Mouse (Mus musculus) mouse trophoblast stem cell (cell line): ENCODE measurements around the gene Saxo1.

Source experiments
- in situ Hi-C, 2 experiments: fragments of 300-500 bp; cut with MseI, MboI; formaldehyde crosslinking; loops; 2 replicates in 1 of 2; 3 replicates in 1 of 2; pipeline ENCODE4 v1.15.1; 2025

Gene Saxo1

DNA sequence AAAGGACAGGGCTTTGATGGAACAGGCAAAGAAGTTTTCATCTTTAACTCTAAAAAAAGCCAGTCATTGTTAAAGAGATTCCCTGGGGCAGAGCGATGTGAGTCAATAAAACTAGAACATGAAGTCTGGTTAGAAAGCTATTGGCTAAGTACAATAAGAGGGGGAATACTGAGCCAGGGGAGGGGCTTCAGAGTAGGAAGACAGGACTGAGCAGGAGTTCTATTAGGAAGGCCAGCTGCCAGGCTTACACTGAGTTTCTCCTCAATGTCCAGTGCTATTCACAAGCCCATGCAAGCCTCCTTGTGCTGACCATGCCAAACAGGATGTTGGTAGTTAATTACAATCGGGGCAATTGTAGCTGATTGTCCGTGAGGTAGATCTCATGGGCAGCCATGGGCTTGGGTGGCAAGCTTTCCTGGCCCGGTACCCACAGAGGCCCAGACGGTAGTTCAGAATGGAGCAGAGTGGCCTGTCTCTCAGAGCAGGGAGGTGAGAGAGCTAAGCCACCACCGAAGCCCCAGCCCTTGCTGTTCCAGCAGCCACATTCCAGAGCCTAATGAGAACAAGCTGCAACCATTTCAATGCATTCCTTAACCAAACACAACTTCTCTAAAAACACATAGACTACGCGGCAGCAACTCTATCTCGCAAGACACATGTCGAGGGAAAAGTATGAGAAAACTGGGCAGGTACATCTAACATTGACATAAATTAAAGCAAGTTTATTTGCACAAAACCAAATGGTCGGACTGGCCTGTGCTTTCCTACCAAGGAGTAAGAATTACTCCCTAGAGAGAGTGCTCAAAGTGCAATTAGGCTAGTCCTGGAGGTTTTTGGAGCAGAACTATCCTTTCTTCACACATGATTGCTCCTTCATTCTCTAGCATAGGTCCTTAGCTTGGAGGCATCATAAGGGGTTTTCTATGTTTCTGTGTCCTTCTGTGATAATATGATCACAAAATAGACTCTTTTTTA lies 30.7 kb downstream of the Saxo1 start:
- in situ Hi-C loops = loop anchor here (25.0 kb wide), 1 partner anchor 690 kb away; no protein-coding TSS in a partner anchor

- in situ Hi-C loops = no loop called here
Observed at GRCm38 (mm10) chr4:86524483-86524882, 33.6 kb downstream of the Saxo1 start.

GRCm38 (mm10) chr4:86523771-86524170 lies 34.4 kb downstream of the Saxo1 start:
- in situ Hi-C loops = no loop called here

- in situ Hi-C loops = no loop called here
Observed at GRCm38 (mm10) chr4:86520695-86521094, 37.4 kb downstream of the Saxo1 start.

GRCm38 (mm10) chr4:86519953-86520352 lies 38.2 kb downstream of the Saxo1 start:
- in situ Hi-C loops = no loop called here

DNA sequence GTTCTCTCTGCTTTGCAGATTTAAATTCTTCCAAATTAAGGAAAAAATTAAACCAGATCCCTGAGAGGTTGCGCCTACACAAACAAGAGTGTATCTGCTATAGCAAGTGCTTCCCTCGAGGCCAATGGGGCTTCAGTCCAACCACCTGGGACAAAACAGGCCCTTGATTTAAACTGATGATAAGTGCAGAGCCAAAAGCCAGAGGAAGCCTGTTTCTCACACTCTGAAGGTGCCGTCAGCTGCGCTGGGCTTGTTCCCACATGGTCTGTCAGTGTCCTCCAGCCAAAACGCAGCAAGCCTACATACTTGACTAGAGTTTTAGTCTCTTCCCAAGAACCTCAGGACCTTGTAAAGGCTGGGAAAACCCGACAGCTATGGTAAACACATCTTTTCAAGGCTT lies 53.5 kb downstream of the Saxo1 start:
- in situ Hi-C loops = no loop called here

GRCm38 (mm10) chr4:86499561-86499960 lies 58.6 kb downstream of the Saxo1 start:
- in situ Hi-C loops = no loop called here

DNA sequence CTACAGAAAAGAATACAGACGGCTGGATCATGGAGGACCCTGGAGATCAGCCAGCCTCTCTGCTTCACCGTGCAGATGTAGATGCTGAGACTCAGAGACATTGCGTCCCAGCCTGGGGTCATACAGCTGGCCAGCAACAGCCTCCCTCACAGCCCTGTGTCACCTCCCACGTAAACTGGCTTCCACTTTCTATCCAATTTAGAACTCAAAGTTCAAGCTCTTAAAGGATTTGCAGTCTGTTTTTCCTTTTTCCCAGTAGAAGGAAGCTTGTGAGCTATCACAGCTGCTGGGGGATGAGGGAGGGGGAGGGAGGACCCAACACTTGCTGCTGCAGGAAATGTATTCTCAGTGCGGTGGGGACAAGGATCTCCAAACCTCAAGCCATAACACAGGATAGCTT lies 59.4 kb downstream of the Saxo1 start:
- in situ Hi-C loops = no loop called here

DNA sequence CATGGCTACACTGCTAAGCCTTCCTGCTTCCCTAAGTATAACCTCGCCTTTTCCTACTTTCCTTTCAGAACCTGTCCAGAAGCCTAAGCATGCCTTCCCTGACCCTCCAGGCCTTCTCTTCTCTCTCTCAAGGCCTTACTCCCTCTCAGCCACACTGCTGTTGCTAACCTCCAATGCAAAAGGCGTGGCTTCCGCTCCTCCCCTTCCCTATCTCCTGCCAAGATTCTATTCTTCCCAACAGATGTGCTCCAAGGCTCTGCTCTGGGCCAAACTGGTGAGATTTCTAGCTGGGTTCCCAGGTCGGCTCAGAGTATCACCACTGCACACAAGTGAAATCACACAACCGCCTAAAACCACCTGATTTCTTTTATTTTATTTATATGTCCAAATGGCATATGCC lies 69.0 kb downstream of the Saxo1 start:
- in situ Hi-C loops = no loop called here

DNA sequence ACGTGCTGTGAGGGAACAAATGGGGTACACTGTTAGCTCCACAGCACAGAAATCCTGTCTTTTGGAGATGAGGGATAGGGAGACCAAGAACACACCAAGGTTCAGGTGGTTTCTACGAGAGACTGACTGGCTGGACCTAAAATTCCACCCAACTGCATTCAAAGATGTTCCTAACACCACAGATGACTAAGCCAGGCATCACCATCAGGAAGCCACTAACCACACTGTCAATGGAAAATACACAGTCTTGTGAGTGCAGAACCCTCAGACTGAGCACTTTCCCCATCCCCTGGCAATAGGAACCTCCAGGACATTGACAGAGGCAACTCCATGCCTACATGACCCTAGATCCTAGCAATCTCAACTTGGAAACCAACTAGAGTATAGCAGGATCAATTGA lies 71.2 kb downstream of the Saxo1 start:
- in situ Hi-C loops = no loop called here

DNA sequence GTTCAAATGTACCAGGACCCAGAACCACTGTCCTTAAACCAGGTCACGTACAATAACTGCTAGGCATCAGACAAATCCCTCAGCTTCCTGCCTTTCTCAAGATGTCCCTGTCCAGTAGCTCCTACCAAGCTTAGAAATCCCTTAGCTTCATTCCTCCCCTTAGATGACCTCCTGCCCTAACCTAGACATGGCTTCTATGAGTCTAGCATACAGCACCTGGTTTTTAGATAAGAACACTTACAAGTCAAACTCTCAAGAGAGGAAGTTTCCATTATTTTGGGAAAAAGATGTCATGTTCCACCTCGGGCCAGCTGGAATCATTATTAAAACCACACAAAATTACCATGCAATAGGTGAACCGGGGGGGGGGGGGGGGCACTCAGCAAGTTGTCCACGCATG lies 71.6 kb downstream of the Saxo1 start:
- in situ Hi-C loops = no loop called here

DNA sequence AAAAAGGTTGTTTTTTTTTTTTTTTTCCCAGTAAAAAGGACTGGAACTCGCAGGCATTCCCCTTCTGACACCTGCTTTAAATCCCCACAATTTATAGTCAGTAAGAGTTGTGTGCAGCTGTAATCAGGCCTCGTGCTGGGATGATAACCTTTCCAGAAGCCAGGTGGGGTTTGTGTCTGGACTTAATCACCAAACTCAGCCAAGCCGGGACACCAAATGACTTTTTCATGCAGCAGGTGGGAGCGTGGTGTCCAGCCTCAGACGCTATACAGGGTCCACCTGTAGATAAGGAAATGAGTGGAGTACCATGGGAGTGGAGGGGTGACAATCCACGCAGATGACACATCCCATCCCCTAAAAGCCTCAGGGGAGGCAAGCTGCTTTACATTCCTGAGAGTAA lies 73.1 kb downstream of the Saxo1 start:
- in situ Hi-C loops = no loop called here

GRCm38 (mm10) chr4:86483686-86484085 lies 74.4 kb downstream of the Saxo1 start:
- in situ Hi-C loops = no loop called here

DNA sequence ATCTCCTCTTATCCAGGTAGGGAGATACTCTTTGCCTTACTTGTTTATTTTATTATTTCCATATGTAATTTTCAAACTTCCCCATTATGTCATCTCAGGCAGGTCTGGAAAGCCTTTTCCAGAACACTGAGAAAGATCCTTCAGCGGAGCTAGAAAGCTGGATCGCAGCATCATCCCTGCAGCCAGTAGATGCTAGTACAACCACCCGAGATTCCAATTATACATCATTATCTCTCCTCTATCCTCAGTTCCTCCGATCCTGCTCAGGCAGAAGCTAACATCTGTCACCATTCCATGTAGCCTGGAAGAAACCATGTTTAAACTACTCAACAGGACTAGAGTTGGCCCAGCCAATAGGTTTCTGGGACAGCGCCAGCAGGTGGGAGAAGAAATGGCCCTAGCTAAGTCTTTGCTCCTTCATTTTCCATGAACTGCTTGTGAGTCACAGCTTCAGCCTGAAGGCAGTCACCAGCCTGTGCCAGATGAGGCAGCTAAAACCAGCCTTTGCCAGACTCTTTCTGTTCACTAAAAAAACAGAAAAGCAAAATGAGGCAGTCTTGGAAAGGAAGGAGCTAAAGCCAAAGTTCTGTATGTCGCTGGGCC lies 75.0 kb downstream of the Saxo1 start:
- in situ Hi-C loops = no loop called here

- in situ Hi-C loops = no loop called here
Observed at GRCm38 (mm10) chr4:86480891-86481290, 77.2 kb downstream of the Saxo1 start.

DNA sequence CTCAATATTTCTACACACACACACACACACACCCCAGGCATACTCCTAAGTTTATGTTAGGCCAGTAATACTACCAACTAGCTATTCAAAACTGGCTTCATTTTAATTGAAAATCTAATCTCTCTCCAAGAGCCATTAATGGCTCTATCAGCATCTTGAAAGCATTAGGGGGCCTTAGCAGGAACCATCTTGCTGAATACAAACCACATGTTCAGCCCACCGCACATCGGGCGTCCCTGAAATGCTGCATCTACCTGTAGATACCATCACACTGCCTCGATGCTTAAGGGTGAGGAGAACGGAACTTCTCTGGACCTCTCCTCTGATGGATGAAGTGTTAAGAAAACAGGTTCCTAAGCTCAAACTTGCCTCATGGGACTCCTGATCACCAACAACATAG lies 93.3 kb downstream of the Saxo1 start:
- in situ Hi-C loops = no loop called here

GRCm38 (mm10) chr4:86450468-86450867 lies 107.7 kb downstream of the Saxo1 start:
- in situ Hi-C loops = no loop called here

GRCm38 (mm10) chr4:86436336-86436735 lies 121.8 kb downstream of the Saxo1 start:
- in situ Hi-C loops = no loop called here

GRCm38 (mm10) chr4:86435631-86436030 lies 122.5 kb downstream of the Saxo1 start:
- in situ Hi-C loops = no loop called here

DNA sequence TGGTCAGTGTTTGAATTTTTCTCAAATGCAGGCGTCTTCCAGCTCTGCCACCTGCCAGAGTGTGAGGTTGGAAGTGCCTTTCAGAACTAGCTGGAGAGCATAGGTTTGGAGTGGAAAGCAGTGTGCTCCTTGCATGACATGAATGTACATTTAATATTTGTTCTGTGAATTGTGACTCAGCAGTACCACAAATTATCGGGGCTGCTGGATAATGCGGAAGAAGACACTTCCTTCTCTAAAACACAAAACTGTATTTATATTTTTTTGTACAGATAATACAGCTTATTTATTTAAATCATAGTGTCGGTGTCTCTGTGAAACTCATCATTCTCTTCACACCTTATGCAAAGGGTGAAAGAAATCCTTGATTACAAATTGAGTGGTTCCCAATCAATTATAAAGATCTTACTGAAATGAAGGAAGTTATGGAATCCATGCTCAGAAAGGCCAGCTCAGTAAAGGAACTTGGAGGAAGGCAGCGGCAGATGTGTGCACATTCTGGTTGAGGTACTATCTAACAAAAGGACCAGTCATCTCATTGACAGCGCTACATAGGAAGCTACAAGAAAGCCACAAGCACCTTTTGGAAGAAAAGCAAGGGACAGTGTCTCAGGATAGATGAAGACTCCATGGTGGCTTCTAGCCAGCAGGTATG lies 129.9 kb downstream of the Saxo1 start:
- in situ Hi-C loops = no loop called here

- in situ Hi-C loops = no loop called here
Observed at GRCm38 (mm10) chr4:86427312-86427711, 130.8 kb downstream of the Saxo1 start.

DNA sequence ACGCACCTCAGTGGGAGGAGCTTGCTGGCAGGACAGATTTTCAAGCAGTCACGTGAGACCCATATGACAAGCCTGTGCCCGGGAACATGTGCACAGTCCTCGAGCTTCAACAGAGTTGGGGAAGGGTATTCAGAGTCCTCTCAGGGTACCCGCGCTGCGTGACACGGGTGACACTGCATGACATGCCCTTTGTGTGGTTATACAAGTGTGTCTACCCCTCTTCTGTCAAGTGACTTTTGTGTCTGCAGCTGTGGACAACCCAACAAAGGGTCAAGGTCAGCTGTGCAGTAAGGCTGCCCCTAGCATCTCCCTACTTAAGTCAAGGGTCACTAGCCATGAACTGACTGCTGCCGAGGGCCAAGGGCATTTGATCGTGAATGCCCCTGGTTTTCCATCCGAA lies 131.6 kb downstream of the Saxo1 start:
- in situ Hi-C loops = no loop called here

GRCm38 (mm10) chr4:86425581-86425980 lies 132.5 kb downstream of the Saxo1 start:
- in situ Hi-C loops = no loop called here
